Mouse (Mus musculus): ENCODE measurements around the gene Nxn.

- TF ChIP-seq CTCF (IDR thresholded peaks at IDR 0.05; ENCODE audit: low read depth) (no peak), EP300 (IDR thresholded peaks at IDR 0.05; ENCODE audit: low read depth) (no peak)
Measured at GRCm38 (mm10) chr11:76246439-76246838, 152.5 kb downstream of the Nxn start.
